In the genomic region with DNA sequence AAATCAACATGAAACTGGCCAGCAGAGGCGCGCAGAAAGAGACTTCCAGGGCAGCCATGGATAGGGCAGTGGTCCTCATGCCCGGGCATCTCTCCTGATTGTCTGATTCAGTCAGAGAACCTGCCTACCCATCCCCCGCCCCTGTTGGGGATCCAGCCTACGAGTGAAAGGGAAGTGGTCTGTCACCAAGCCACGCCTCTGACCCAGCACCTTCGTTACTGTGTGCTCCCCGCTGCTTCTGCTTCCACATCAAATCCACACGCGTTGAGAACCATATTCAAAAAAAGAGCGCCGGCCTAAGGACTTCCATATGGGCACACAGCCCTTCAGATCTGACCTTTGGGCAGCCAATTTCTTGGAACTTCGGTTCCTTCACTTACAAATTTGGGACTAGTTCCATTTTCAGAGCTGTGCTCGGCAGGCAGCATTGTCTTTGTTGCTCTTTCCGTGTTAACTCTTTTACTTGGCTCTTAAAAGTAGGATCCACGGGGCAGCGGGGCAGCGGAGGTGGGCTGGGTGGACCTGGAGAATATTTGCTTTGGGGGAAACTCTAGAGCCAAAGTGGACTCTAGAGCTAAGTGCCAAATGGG, we compare ENCODE assay signal across 8 mouse cellular contexts.
DNase-seq lines count a peak whose midpoint lies in the region; ATAC-seq and TF ChIP-seq lines count a peak whose summit lies in the region.

No protein-coding gene starts in this region.

- H3K27ac ChIP-seq in MEL (ENCODE audit: control insufficient read depth, low read depth, low read length) = peak overlapping the region; percentile 51
- no peak overlapping the region for H3K27ac ChIP-seq in forebrain, embryonic 14.5 days (ENCODE audit: low read depth, low read length)
- no peak overlapping the region for H3K27ac ChIP-seq in kidney, postnatal 0 days
- H3K27ac ChIP-seq in midbrain, embryonic 11.5 days (ENCODE audit: low read depth, low read length) = no peak overlapping the region

- no peak for TF ChIP-seq CTCF in MEL (IDR thresholded peaks at IDR 0.05 in 2 of 3, conservative IDR thresholded peaks at IDR 0.05 in 1 of 3; ENCODE audit: control insufficient read depth in 1 of 3, insufficient read depth in 1 of 3, low read depth in 2 of 3, low read length in 3 of 3, poor library complexity in 1 of 3, severe bottlenecking in 1 of 3)
- TF ChIP-seq CTCF in kidney, postnatal 0 days (IDR thresholded peaks at IDR 0.05; ENCODE audit: low read depth) = no peak

- no peaks in the 10 kb centered on the region for H3K9me3 ChIP-seq in MEL (replicated peaks; ENCODE audit: insufficient read depth, low read length)
- no peaks in the 10 kb centered on the region for H3K9me3 ChIP-seq in forebrain, embryonic 14.5 days (replicated peaks; ENCODE audit: control insufficient read depth, low read length)
- no peaks in the 10 kb centered on the region for H3K9me3 ChIP-seq in kidney, postnatal 0 days (replicated peaks; ENCODE audit: low read length)
- H3K9me3 ChIP-seq in midbrain, embryonic 11.5 days (ENCODE audit: control insufficient read depth, low read length) = no peaks in the 10 kb centered on the region

- 22% methylated on average over 18 of the region's 18 CpGs for WGBS in forebrain, embryonic 14.5 days
- WGBS in kidney, postnatal 0 days = 22% methylated on average over 18 of the region's 18 CpGs
- 9% methylated on average over 18 of the region's 18 CpGs for WGBS in midbrain, embryonic 11.5 days

- H3K36me3 ChIP-seq in MEL (ENCODE audit: control insufficient read depth in 1 of 2, insufficient read depth in 2 of 2, low read length in 2 of 2) = peaks cover 0 to 4% of the 10 kb centered on the region in 2 experiments; a peak in 2 of 4 replicates
- H3K36me3 ChIP-seq in forebrain, embryonic 14.5 days (ENCODE audit: control insufficient read depth, insufficient read depth, low read length) = no peaks in the 10 kb centered on the region
- no peaks in the 10 kb centered on the region for H3K36me3 ChIP-seq in kidney, postnatal 0 days (ENCODE audit: insufficient read depth, low read length)
- no peaks in the 10 kb centered on the region for H3K36me3 ChIP-seq in midbrain, embryonic 11.5 days (ENCODE audit: control insufficient read depth, insufficient read depth, low read length)

- peak overlapping the region; percentile 69 for H3K9ac ChIP-seq in MEL (ENCODE audit: control insufficient read depth, low read depth, low read length, poor library complexity, severe bottlenecking)
- no peak overlapping the region for H3K9ac ChIP-seq in forebrain, embryonic 14.5 days (ENCODE audit: low read length)
- H3K9ac ChIP-seq in kidney, postnatal 0 days (ENCODE audit: low read depth, low read length) = no peak overlapping the region
- no peak overlapping the region for H3K9ac ChIP-seq in midbrain, embryonic 11.5 days (ENCODE audit: low read length)

- no peak; the same call in 1 of the 2 replicates for TF ChIP-seq RAD21 in MEL (IDR thresholded peaks at IDR 0.05; ENCODE audit: low read depth, low read length)

- TF ChIP-seq EP300 in MEL (IDR thresholded peaks at IDR 0.05; ENCODE audit: low read depth in 1 of 2, low read length in 2 of 2) = peak in 1 of 2 experiments; percentile 27; a peak in 1 of 4 replicates

- H3K4me2 ChIP-seq in forebrain, embryonic 14.5 days (ENCODE audit: low read length) = 0 out of 2 replicates have a peak overlapping the region, but pooled peaks have one; percentile 9
- peak overlapping the region; percentile 49 for H3K4me2 ChIP-seq in kidney, postnatal 0 days (ENCODE audit: low read length)
- H3K4me2 ChIP-seq in midbrain, embryonic 11.5 days = peak overlapping the region; percentile 33

- peak overlapping the region; percentile 73 to 96 for H3K4me3 ChIP-seq in MEL (ENCODE audit: control insufficient read depth in 1 of 2, insufficient read depth in 1 of 2, low read depth in 2 of 2, low read length in 2 of 2)
- H3K4me3 ChIP-seq in forebrain, embryonic 14.5 days (ENCODE audit: low read depth, low read length) = no peak overlapping the region
- peak overlapping the region; percentile 24 for H3K4me3 ChIP-seq in kidney, postnatal 0 days (replicated peaks; ENCODE audit: low read depth, low read length)
- no peak overlapping the region for H3K4me3 ChIP-seq in midbrain, embryonic 11.5 days (ENCODE audit: low read depth, low read length)

- peaks cover 0 to 8% of the 10 kb centered on the region in 2 experiments; a peak in 3 of 4 replicates for H3K4me1 ChIP-seq in MEL (ENCODE audit: control insufficient read depth in 1 of 2, insufficient read depth in 2 of 2, low read length in 2 of 2)
- peaks cover 13% of the 10 kb centered on the region for H3K4me1 ChIP-seq in forebrain, embryonic 14.5 days (ENCODE audit: control insufficient read depth, insufficient read depth, low read length)
- peaks cover 6% of the 10 kb centered on the region for H3K4me1 ChIP-seq in kidney, postnatal 0 days (replicated peaks; ENCODE audit: insufficient read depth, low read length)
- H3K4me1 ChIP-seq in midbrain, embryonic 11.5 days (ENCODE audit: control insufficient read depth, insufficient read depth, low read length) = peaks cover 24% of the 10 kb centered on the region

- no peaks in the 10 kb centered on the region; the same call in 1 of the 2 replicates for H3K79me2 ChIP-seq in MEL (ENCODE audit: control insufficient read depth, insufficient read depth, low read length, poor library complexity)

- TF ChIP-seq POLR2A in MEL (IDR thresholded peaks at IDR 0.05; ENCODE audit: control insufficient read depth in 1 of 2, insufficient read depth in 1 of 2, low read depth in 1 of 2, low read length in 2 of 2, poor library complexity in 1 of 2) = peak; percentile 22 to 77; a peak in 2 of 4 replicates

- peak; percentile 56 for DNase-seq in adrenal gland, postnatal 14 days
- no peak for DNase-seq in adrenal gland, postnatal 4 days (ENCODE audit: low spot score in 2 of 2)
- DNase-seq in MEL (ENCODE audit: low read depth, low spot score) = peak; percentile 93
- no peak for DNase-seq in forebrain, embryonic 14.5 days (ENCODE audit: low spot score)
- DNase-seq in kidney, postnatal 0 days (ENCODE audit: low spot score) = peak; percentile 35
- DNase-seq in midbrain, embryonic 11.5 days (ENCODE audit: low spot score, missing footprints) = peak; percentile 88
- DNase-seq in thymus, adult 18-20 months = peak; percentile 74 to 82
- no peak for DNase-seq in layer of hippocampus, postnatal 25 days (ENCODE audit: extremely low spot score in 1 of 2, low spot score in 1 of 2)

- ATAC-seq in forebrain, embryonic 14.5 days = no peak
- no peak for ATAC-seq in kidney, postnatal 0 days (replicated peaks; ENCODE audit: low FRiP score, low read depth)
- ATAC-seq in midbrain, embryonic 11.5 days (ENCODE audit: low FRiP score) = peak; percentile 31; the same call in 1 of the 2 replicates

- no peaks in the 10 kb centered on the region for H3K27me3 ChIP-seq in MEL (ENCODE audit: control insufficient read depth in 1 of 2, insufficient read depth in 2 of 2, low read length in 2 of 2)
- H3K27me3 ChIP-seq in forebrain, embryonic 14.5 days (replicated peaks; ENCODE audit: control insufficient read depth, insufficient read depth, low read length) = no peaks in the 10 kb centered on the region
- no peaks in the 10 kb centered on the region for H3K27me3 ChIP-seq in kidney, postnatal 0 days (ENCODE audit: insufficient read depth, low read length)
- no peaks in the 10 kb centered on the region; the same call in 1 of the 2 replicates for H3K27me3 ChIP-seq in midbrain, embryonic 11.5 days (ENCODE audit: control insufficient read depth, insufficient read depth, low read length)

TF ChIP-seq in MEL, 35 proteins besides CTCF, POLR2A, EP300 and RAD21 (continues in another document):
- peak; percentile 71 for TF ChIP-seq CHD2 (IDR thresholded peaks at IDR 0.05; ENCODE audit: low read length)
- no peak for TF ChIP-seq MAZ (IDR thresholded peaks at IDR 0.05; ENCODE audit: low read depth, low read length)
- no peak for TF ChIP-seq MYC (IDR thresholded peaks at IDR 0.05; ENCODE audit: low read depth, low read length)
- TF ChIP-seq TAL1 (IDR thresholded peaks at IDR 0.05; ENCODE audit: low read length) = no peak
- peak; percentile 65; the same call in 1 of the 2 replicates for TF ChIP-seq SIN3A (IDR thresholded peaks at IDR 0.05; ENCODE audit: low read length)
- TF ChIP-seq GABPA (IDR thresholded peaks at IDR 0.05; ENCODE audit: low read depth, low read length) = no peak
- TF ChIP-seq USF2 (IDR thresholded peaks at IDR 0.05; ENCODE audit: borderline replicate concordance in 1 of 2, insufficient read depth in 1 of 2, low read depth in 1 of 2, low read length in 2 of 2) = no peak
- TF ChIP-seq HCFC1 (IDR thresholded peaks at IDR 0.05; ENCODE audit: low read depth, low read length) = 0 out of 2 replicates have a peak, but pooled peaks have one; percentile 47
- peak; percentile 73 for TF ChIP-seq MXI1 (IDR thresholded peaks at IDR 0.05; ENCODE audit: low read depth, low read length)
- TF ChIP-seq UBTF (IDR thresholded peaks at IDR 0.05; ENCODE audit: borderline replicate concordance, insufficient read depth, low read depth, low read length) = no peak
- no peak for TF ChIP-seq E2F4 (IDR thresholded peaks at IDR 0.05; ENCODE audit: borderline replicate concordance, low read depth, low read length)
- TF ChIP-seq JUND (IDR thresholded peaks at IDR 0.05; ENCODE audit: low read depth, low read length) = no peak
- no peak for TF ChIP-seq RCOR1 (IDR thresholded peaks at IDR 0.05; ENCODE audit: low read depth, low read length)
- TF ChIP-seq MAX (IDR thresholded peaks at IDR 0.05; ENCODE audit: low read length) = no peak
- peak; percentile 35; the same call in 1 of the 2 replicates for TF ChIP-seq ETS1 (IDR thresholded peaks at IDR 0.05; ENCODE audit: low read depth, low read length)
- TF ChIP-seq TBP (IDR thresholded peaks at IDR 0.05; ENCODE audit: low read depth, low read length) = peak; percentile 84
- peak; percentile 30 for TF ChIP-seq TCF12 (IDR thresholded peaks at IDR 0.05; ENCODE audit: low read depth, low read length)
- peak; percentile 65 for TF ChIP-seq NELFE (IDR thresholded peaks at IDR 0.05; ENCODE audit: low read depth, low read length)
- no peak for TF ChIP-seq USF1 (IDR thresholded peaks at IDR 0.05; ENCODE audit: low read depth, low read length)
- no peak; the same call in 1 of the 2 replicates for TF ChIP-seq ELF1 (IDR thresholded peaks at IDR 0.05; ENCODE audit: low read depth, low read length)
- no peak for TF ChIP-seq KAT2A (conservative IDR thresholded peaks at IDR 0.05; ENCODE audit: low read depth, low read length)
- TF ChIP-seq ZMIZ1 (IDR thresholded peaks at IDR 0.05; ENCODE audit: low read depth, low read length) = peak; percentile 53; the same call in 1 of the 2 replicates
- no peak for TF ChIP-seq NRF1 (IDR thresholded peaks at IDR 0.05; ENCODE audit: insufficient read depth, low read depth, low read length, poor library complexity, severe bottlenecking)
- no peak for TF ChIP-seq MEF2A (IDR thresholded peaks at IDR 0.05; ENCODE audit: extremely low read depth, insufficient replicate concordance, low read depth, low read length, poor library complexity, severe bottlenecking)
- TF ChIP-seq ZKSCAN1 (IDR thresholded peaks at IDR 0.05; ENCODE audit: low read depth, low read length) = no peak

Comparison
In these comparisons a context has a peak if more than half of its experiments do, and no peak if none do; other contexts are left out.
1. DNase-seq: peak in adrenal gland, postnatal 14 days (single experiment), MEL (single experiment), kidney, postnatal 0 days (single experiment), midbrain, embryonic 11.5 days (single experiment) and thymus, adult 18-20 months (2 of 2); none in adrenal gland, postnatal 4 days (0 of 2), forebrain, embryonic 14.5 days (single experiment) and layer of hippocampus, postnatal 25 days (0 of 2).
2. H3K4me3 ChIP-seq: peak in MEL (2 of 2) and kidney, postnatal 0 days (single experiment); none in forebrain, embryonic 14.5 days (single experiment) and midbrain, embryonic 11.5 days (single experiment).
3. Peak in every context shown above with its lines, with median percentiles within 50 percentile points of each other: H3K4me2 ChIP-seq.